Mouse (Mus musculus) megakaryocyte, embryonic 14.5 days (primary cell): Measurements from ENCODE around the gene Nacc1.
A peak's percentile ranks its signal among the peaks of the same experiment; 100 is the strongest.

ENCODE experiments used
- FLI1 ChIP-seq: IDR thresholded peaks from 2 replicates; pipeline ENCODE4 v1.6.1; 2012; ENCODE audit warnings: low read length, inconsistent platforms, mixed read lengths
- GATA1 ChIP-seq: IDR thresholded peaks from 3 replicates; pipeline ENCODE4 v1.6.1; 2012; ENCODE audit warnings: mixed read lengths, low read length, inconsistent platforms, borderline replicate concordance

DNA sequence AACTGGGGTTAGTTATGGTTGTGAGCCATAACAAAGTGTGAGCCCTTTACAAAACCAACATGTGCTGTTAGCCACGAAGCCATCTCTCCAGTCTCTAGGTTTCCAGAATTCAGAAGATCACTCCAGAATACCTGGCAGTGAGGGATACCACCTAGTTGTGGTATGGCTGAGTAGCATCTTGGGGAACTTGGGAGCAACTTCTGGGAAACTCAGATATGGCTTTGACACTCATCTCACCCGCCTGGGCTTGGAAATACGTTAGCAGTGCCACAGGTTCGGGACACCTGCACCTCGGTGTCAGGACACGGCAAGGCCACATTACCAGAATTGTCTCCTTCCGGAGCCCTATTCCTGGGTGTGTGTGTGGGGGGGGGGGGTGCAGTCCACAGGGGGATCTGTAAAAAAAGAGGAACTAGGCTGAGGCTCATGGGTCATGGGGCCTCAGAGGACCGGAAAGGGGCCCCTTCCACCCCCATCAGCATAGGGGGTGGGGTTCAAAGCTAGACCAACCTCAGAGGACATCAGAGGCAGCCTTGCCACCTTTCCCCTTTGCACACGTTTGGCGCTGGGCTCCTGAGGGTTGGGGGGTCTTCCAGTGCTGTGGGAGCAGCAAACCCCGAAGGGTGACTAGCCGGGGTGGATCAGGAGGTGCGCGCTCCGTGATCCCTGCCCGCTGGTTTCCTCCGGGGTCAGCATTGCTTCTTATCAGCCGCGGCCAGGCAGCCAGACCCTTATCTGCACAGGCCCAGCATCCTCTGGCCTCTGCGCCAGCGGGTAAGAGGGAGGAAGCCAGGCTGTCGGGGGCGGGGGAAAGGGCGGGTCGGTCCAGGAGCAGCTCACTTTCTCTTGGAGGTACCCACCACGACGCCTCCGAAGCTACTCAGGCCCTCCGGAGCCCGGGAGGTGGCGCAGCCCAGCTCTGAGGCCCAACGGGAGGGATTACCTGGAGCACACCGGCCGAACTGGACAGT, 13.6 kb upstream of the Nacc1 start, which contains the start of gene Lyl1:
- peak; percentile 100 for TF ChIP-seq GATA1
- peak; percentile 76; the same call in 1 of the 2 replicates for TF ChIP-seq FLI1
